Mouse (Mus musculus) liver, embryonic 12.5 days (tissue): ENCODE measurements at regions not wholly inside any gene's neighbourhood (a gene's known extent, or its start where the extent isn't known, plus 50 kb on each side); places are given as distances from the start of the nearest gene placed in this dataset.

Source experiments
- ATAC-seq: fragments of 200-750 bp; cut with Nextera tagmentation; 2 replicates; pipeline ENCODE4 v1.8.0; 2017; ENCODE audit warnings: moderate number of reproducible peaks, mild to moderate bottlenecking, moderate library complexity
- H3K27ac ChIP-seq: fragments of 300-500 bp; sonication (generic); 2 replicates; pipeline ENCODE4 v1.5.1; 2016; ENCODE audit warnings: mild to moderate bottlenecking
- H3K27me3 ChIP-seq: fragments of 300-500 bp; sonication (generic); replicated peaks from 2 replicates; pipeline ENCODE4 v1.6.1; 2016; ENCODE audit warnings: mild to moderate bottlenecking, moderate library complexity
- H3K36me3 ChIP-seq: fragments of 300-500 bp; sonication (generic); 2 replicates; pipeline ENCODE4 v1.6.1; 2016; ENCODE audit warnings: mild to moderate bottlenecking, moderate library complexity
- H3K4me1 ChIP-seq: fragments of 300-500 bp; sonication (generic); 2 replicates; pipeline ENCODE4 v1.6.1; 2016
- H3K4me2 ChIP-seq: fragments of 300-500 bp; sonication (generic); 2 replicates; pipeline ENCODE4 v1.6.1; 2016; ENCODE audit warnings: mild to moderate bottlenecking, moderate library complexity
- H3K4me3 ChIP-seq: fragments of 300-500 bp; sonication (generic); 2 replicates; pipeline ENCODE4 v1.5.1; 2016; ENCODE audit warnings: mild to moderate bottlenecking, moderate library complexity
- H3K9ac ChIP-seq: fragments of 300-500 bp; sonication (generic); 2 replicates; pipeline ENCODE4 v1.6.1; 2016; ENCODE audit warnings: mild to moderate bottlenecking, moderate library complexity
- H3K9me3 ChIP-seq: fragments of 300-500 bp; sonication (generic); replicated peaks from 2 replicates; pipeline ENCODE4 v1.6.1; 2016; ENCODE audit warnings: mild to moderate bottlenecking, moderate library complexity
- WGBS: fragments of 180-500 bp; shearing (Covaris S2); methylation state at CpG from one replicate; pipeline ENCODE4 v1.1.7; 2016; ENCODE audit not compliant: insufficient replicate concordance; 5-methylcytosine and 5-hydroxymethylcytosine counted together

DNA sequence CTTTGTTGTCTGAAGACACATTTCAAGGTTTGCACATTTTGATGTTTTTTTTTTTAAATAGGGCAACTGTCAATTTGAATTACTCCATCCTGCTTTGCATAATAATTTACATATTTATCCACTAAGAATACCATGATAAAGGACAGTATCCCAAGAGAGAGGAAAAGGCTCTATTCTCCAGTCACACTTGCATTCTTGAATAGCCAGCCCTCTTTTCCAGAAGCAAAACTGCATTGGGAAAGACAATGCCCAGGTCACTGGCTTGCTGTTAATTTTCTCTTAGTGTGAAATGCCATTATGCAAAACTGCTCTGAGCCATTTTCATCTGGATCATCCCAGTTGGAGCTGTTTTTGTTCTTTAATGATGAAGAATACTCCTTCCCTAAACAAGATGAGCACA, 234.7 kb downstream of the Rnd3 start:
- no peaks in the 10 kb centered on the region for H3K9me3 ChIP-seq
- H3K4me2 ChIP-seq = no peak overlapping the region
- no peak overlapping the region for H3K27ac ChIP-seq
- no peak for ATAC-seq
- no peak overlapping the region for H3K4me3 ChIP-seq
- H3K36me3 ChIP-seq = no peaks in the 10 kb centered on the region
- H3K9ac ChIP-seq = no peak overlapping the region
- H3K27me3 ChIP-seq = no peaks in the 10 kb centered on the region
- H3K4me1 ChIP-seq = no peaks in the 10 kb centered on the region

DNA sequence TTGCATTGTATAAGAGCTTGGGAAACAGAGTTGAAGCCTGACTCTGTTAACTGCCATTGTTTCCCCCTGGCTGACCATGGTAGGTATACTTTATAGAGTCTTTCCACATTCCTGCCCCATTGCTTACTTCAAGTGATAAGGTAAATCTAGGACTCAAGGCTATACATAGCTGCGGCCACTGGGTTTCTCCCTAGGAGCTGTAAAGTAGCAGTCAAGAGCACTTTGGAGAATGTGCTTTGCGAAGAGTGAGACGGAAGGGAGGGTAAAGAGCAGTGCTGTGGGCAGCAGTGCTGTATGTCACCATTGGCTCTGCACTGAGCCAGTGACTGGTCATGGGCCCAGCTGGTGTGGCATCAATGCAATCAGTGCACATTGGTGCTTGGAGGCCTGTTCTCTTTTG, 240.1 kb downstream of the Rnd3 start:
- WGBS = 72% methylated on average over 3 of the region's 3 CpGs
- no peak for ATAC-seq

DNA sequence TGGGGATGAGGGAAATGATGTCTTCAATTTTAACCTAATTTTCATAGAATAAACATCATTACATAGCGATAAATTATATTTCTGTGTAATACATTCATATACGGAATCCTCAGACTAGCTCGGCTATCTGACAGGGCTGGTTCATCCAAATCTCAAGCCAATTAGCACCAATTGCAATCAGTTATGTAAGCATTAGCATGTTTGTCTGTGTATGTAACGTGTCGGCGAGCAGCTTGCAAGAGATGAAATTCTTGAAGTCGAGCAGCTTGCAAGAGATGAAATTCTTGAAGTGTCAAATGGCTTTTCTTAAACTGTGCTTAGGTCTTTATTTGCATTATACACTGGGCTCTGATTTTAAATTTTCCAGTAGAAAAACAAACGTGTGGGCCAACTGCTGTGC, 246.2 kb downstream of the Rnd3 start:
- Histone ChIP-seq H3K4me2 (no peak overlapping the region), H3K9me3 (no peaks in the 10 kb centered on the region), H3K4me3 (no peak overlapping the region), H3K4me1 (no peaks in the 10 kb centered on the region), H3K27me3 (no peaks in the 10 kb centered on the region), H3K27ac (no peak overlapping the region), H3K9ac (no peak overlapping the region), H3K36me3 (no peaks in the 10 kb centered on the region)
- 69% methylated on average over 8 of the region's 8 CpGs for WGBS
- ATAC-seq = no peak

More for the DNA sequence above, 240.1 kb downstream of the Rnd3 start:
- Histone ChIP-seq H3K27ac (no peak overlapping the region), H3K4me2 (no peak overlapping the region), H3K9ac (no peak overlapping the region), H3K27me3 (no peaks in the 10 kb centered on the region), H3K4me1 (no peaks in the 10 kb centered on the region), H3K36me3 (no peaks in the 10 kb centered on the region), H3K9me3 (no peaks in the 10 kb centered on the region), H3K4me3 (no peak overlapping the region)

- H3K36me3 ChIP-seq = no peaks in the 10 kb centered on the region
- no peak overlapping the region for H3K4me3 ChIP-seq
- no peaks in the 10 kb centered on the region for H3K27me3 ChIP-seq
- no peak overlapping the region for H3K27ac ChIP-seq
- no peak overlapping the region for H3K4me2 ChIP-seq
- no peak overlapping the region for H3K9ac ChIP-seq
- H3K9me3 ChIP-seq = no peaks in the 10 kb centered on the region
- WGBS = 64% methylated on average over 9 of the region's 9 CpGs
- ATAC-seq = no peak
- no peaks in the 10 kb centered on the region for H3K4me1 ChIP-seq
These were observed 246.7 kb downstream of the Rnd3 start for GRCm38 (mm10) chr2:50902220-50902619.

- 62% methylated on average over 5 of the region's 5 CpGs for WGBS
These were observed 259.9 kb downstream of the Rnd3 start for GRCm38 (mm10) chr2:50888992-50889391.

GRCm38 (mm10) chr2:50887954-50888353, 261.0 kb downstream of the Rnd3 start:
- WGBS = 41% methylated on average over 4 of the region's 4 CpGs
- Histone ChIP-seq H3K9ac (no peak overlapping the region), H3K9me3 (no peaks in the 10 kb centered on the region), H3K4me1 (no peaks in the 10 kb centered on the region), H3K4me2 (no peak overlapping the region), H3K27ac (no peak overlapping the region), H3K36me3 (no peaks in the 10 kb centered on the region), H3K27me3 (no peaks in the 10 kb centered on the region), H3K4me3 (no peak overlapping the region)
- ATAC-seq = no peak

More at GRCm38 (mm10) chr2:50888992-50889391, 259.9 kb downstream of the Rnd3 start:
- H3K4me3 ChIP-seq = no peak overlapping the region
- H3K4me2 ChIP-seq = no peak overlapping the region
- ATAC-seq = no peak
- no peaks in the 10 kb centered on the region for H3K9me3 ChIP-seq
- H3K27me3 ChIP-seq = no peaks in the 10 kb centered on the region
- no peaks in the 10 kb centered on the region for H3K4me1 ChIP-seq
- H3K27ac ChIP-seq = no peak overlapping the region
- no peaks in the 10 kb centered on the region for H3K36me3 ChIP-seq
- H3K9ac ChIP-seq = no peak overlapping the region

DNA sequence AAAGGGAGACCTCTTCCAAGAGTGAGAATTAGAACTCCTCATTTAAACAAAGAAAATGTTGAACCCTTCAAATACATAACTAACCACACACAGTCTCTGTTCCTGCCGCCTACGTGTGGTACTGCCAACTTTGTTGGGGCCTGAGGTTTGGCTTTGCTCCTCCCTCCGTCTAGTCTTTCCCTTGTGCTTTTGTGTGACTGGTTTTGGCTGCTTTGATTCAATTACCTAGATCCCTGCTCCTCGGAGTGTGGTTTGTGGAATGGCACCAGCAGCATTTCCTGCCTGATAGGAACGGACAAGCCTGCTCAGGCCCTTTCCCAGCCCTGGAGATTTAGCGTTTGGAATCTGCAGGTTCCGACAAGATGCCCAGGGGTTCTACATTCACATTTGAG, 263.0 kb downstream of the Rnd3 start:
- 28% methylated on average over 7 of the region's 7 CpGs for WGBS
- Histone ChIP-seq H3K36me3 (no peaks in the 10 kb centered on the region), H3K9me3 (no peaks in the 10 kb centered on the region), H3K27ac (no peak overlapping the region), H3K4me1 (no peaks in the 10 kb centered on the region), H3K27me3 (no peaks in the 10 kb centered on the region), H3K4me2 (no peak overlapping the region), H3K4me3 (no peak overlapping the region), H3K9ac (no peak overlapping the region)
- ATAC-seq = no peak

- H3K4me1 ChIP-seq = no peaks in the 10 kb centered on the region
- 48% methylated on average over 4 of the region's 4 CpGs for WGBS
- H3K4me3 ChIP-seq = no peak overlapping the region
- H3K36me3 ChIP-seq = no peaks in the 10 kb centered on the region
- no peaks in the 10 kb centered on the region for H3K27me3 ChIP-seq
- no peak for ATAC-seq
- H3K4me2 ChIP-seq = no peak overlapping the region
- no peak overlapping the region for H3K9ac ChIP-seq
- no peak overlapping the region for H3K27ac ChIP-seq
- H3K9me3 ChIP-seq = no peaks in the 10 kb centered on the region
These were observed 263.5 kb downstream of the Rnd3 start for GRCm38 (mm10) chr2:50885280-50885923.

DNA sequence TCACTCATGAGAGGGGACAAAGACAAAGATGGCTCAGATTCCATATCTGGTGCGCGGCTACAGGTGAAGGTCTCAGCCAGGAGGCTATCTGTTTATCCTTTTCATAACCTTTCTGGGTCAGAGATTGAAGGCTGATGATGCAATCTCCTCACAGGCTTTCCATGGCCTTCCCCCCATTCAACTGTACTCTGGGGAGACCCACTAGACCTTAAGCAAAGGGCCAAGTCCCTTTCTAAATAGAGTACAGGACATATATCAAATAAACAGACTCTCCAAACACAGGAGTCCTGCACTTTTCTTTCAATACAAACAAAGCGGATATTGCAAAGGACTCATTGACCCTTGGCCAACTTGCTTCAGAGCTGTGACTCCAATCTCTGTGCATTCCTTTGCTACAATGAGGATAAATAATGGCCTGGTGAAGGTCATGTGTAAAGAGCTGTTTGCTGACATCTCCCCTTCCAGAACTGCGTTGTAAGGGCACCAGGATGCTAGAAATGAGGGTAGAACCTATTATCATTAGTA, 267.3 kb downstream of the Rnd3 start:
- no peak overlapping the region for H3K9ac ChIP-seq
- no peaks in the 10 kb centered on the region for H3K27me3 ChIP-seq
- H3K4me3 ChIP-seq = no peak overlapping the region
- H3K4me2 ChIP-seq = no peak overlapping the region
- no peak overlapping the region for H3K27ac ChIP-seq
- no peaks in the 10 kb centered on the region for H3K9me3 ChIP-seq
- no peaks in the 10 kb centered on the region for H3K36me3 ChIP-seq
- no peaks in the 10 kb centered on the region for H3K4me1 ChIP-seq
- WGBS = 72% methylated on average over 4 of the region's 4 CpGs
- ATAC-seq = no peak

DNA sequence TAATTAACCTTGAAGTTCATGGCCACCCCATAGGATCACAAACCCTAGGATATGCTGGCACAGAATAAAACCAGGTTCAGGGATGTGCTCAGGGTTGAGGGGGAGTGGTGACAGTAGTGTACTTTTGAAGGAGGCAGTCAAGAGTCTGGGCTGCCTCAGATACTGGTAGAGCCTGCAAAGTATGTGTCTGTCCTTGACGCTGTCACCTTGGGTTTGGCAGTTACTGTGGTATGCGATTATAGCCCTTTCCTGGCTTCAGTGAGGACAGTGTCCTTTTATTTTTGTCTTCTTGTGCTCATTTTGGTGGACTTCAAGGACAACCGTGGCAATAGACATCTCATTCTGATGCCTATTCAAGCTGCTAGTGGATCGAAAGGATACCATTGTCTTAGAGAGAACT, 268.1 kb downstream of the Rnd3 start:
- WGBS = 73% methylated on average over 4 of the region's 4 CpGs
- Histone ChIP-seq H3K9ac (no peak overlapping the region), H3K27me3 (no peaks in the 10 kb centered on the region), H3K9me3 (no peaks in the 10 kb centered on the region), H3K4me3 (no peak overlapping the region), H3K36me3 (no peaks in the 10 kb centered on the region), H3K27ac (no peak overlapping the region), H3K4me2 (no peak overlapping the region), H3K4me1 (no peaks in the 10 kb centered on the region)
- no peak for ATAC-seq

DNA sequence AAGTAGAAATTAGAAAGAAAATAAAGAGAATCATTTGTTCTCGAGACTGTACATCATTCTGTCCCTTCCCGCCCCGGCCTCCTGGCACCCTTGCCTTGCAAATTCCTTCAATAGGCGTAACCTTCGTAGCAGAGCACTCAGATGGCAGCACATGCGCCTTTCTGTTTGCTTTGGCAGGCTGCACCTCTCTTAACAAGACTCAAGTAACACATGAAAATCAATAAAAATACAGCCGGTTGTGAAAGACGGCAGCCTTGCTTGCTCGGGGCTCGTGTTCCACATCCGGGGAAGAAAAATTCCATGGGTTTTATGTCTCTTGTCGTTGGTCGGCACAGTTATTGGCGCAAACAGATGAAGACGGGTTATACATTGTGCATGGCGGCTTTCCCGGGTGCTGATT, 271.2 kb downstream of the Rnd3 start:
- no peak overlapping the region for H3K9ac ChIP-seq
- H3K27me3 ChIP-seq = no peaks in the 10 kb centered on the region
- no peak for ATAC-seq
- H3K4me1 ChIP-seq = no peaks in the 10 kb centered on the region
- no peak overlapping the region for H3K27ac ChIP-seq
- H3K9me3 ChIP-seq = no peaks in the 10 kb centered on the region
- 77% methylated on average over 17 of the region's 17 CpGs for WGBS
- no peak overlapping the region for H3K4me2 ChIP-seq
- no peak overlapping the region for H3K4me3 ChIP-seq
- H3K36me3 ChIP-seq = no peaks in the 10 kb centered on the region

GRCm38 (mm10) chr2:50875072-50875471, 273.8 kb downstream of the Rnd3 start:
- Histone ChIP-seq H3K4me3 (no peak overlapping the region), H3K9ac (no peak overlapping the region), H3K36me3 (no peaks in the 10 kb centered on the region), H3K9me3 (no peaks in the 10 kb centered on the region), H3K4me2 (no peak overlapping the region), H3K27me3 (no peaks in the 10 kb centered on the region), H3K4me1 (no peaks in the 10 kb centered on the region), H3K27ac (no peak overlapping the region)
- no peak for ATAC-seq
- WGBS = 68% methylated on average over 6 of the region's 6 CpGs
